Mouse (Mus musculus) adrenal gland, adult (tissue): ENCODE measurements at regions not wholly inside any gene's neighbourhood (a gene's known extent, or its start where the extent isn't known, plus 50 kb on each side); places are given as distances from the start of the nearest gene placed in this dataset.

ENCODE experiments used
- DNase-seq, 2 experiments: peaks; one replicate each; pipeline ENCODE4 v3.0.0; 2022 to 2023; ENCODE audit warnings: low spot score in 1 of 2; ENCODE audit not compliant: inconsistent age in 2 of 2

DNA sequence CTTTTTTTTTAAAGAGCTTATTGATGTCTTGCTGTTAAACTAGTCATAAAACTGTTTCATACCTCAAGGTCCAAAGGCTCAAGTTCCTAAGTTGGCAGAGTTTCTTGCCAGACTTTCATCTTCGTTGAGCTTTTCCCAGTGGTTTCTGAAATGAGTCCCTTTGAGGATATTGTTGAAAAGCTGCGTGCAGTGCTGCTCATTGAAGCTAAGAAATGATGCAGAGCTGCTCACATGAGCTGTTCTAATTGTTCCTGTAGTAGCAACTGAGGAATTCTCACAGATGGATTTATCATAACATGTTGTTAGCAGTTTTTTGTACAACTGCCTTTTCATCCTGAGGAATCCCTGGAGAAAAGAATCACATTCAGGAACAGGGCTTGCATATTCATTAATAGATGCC lies 249.3 kb downstream of the Col11a1 start:
- no peak for DNase-seq

DNA sequence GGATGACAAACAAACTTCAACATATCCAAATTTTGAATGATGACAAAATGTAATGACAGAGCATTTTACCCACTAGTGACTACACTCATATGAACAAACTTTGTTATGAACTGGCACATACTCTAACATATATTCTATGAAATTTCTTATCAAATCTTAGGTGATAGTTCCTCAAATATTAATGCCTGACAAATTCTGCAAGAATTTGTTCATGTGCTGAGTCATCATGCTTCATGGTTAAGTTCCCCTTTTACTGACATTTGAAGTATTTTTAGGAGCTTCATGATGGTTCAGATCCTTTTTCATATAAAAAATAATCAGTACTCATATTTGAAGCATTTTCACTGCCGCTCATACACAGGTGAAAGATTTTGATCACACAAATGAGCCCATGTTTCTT lies 289.1 kb downstream of the Col11a1 start:
- no peak for DNase-seq

DNA sequence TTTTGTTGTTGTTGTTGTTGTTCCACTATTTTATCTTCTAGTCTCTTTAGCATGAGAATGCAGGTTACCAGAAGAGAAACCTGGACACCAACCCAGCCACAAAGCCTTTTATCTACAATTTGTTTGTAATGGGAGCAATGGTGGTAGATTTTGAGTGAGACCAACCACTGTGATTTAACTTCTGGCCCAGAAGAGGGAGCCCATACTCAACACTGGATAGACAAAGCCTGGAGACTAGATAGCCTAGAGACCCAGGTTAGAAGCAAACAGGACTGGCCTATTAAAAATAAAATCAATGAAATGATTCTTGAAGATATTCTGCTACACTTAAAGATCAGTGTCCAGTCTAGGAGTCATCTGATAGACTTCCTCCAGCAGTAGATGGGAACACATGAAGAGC lies 304.0 kb downstream of the Col11a1 start:
- DNase-seq = peak in 1 of 2 experiments; percentile 18

DNA sequence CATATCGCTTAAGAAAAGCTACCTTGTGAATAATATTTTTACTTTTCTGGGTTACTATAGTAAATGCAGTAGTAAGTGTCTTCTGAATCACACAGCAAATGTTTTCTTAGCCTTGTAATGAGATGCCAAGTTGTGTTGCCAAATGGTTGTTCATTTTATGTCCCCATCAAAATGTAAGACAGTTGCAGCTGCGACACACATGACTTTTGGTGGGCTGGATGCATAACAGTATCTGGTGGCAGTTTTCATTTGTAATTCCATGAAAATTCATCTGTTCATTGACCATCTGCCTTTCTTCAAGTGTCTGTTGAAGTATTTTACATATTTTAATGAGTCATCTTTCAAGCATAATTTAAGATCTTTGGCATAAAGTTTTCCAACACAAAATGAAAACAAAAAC lies 313.4 kb downstream of the Col11a1 start:
- DNase-seq = no peak

DNA sequence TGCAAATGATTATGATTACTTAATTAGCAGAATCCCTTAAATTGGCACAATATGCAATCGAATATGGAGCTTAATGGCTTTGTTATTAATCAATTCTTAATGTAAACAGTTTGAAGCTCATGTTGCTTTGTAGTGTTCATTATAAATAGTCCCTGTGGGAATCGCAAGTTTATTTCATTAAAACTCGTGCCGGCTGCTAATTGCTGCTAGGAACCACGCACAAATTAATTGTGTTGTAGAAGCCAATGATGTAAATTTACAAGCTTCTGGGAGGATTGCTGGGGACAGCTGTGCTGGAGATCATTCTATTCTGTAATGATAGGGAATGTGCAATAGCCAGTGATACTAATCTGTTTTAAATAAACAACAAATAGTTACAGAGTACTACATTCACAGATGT lies 349.7 kb downstream of the Col11a1 start:
- DNase-seq = no peak

DNA sequence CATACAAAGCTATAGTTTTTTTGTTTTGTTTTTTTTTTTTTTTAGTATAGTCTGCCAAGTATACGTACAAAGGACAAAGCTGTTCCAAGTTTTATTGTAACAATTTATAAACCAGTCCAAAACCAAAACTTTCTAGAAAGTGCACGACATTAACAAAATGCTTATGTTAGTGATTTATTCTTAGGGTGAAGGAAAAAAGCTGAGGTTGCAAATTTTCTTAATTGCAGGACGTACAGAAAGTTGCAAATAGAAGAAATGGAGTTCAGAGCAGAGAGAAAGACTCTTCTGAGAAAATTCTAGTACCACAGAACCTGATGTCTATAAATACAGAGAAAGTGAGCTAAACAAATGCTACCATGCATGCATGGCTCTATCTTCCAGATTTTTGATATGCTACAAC lies 373.1 kb downstream of the Col11a1 start:
- DNase-seq = no peak
